Mouse (Mus musculus) granulocyte monocyte progenitor cell, adult 5-6 weeks (primary cell): ENCODE results near the gene Olfr1131. TPM values are rescaled to one million over a fixed set of nuclear protein-coding genes. Genes with fewer than 3 reads are reported as not detected.
"Not testable (repeated sequence)": the region's sequence is repeated elsewhere in the genome, so short reads cannot be mapped to it uniquely, and the experiment has no call there.

Experiments used
- ATAC-seq: replicated peaks from 2 replicates; pipeline ENCODE4 v1.8.0; 2016; ENCODE audit warnings: mild to moderate bottlenecking, moderate TSS enrichment, inconsistent platforms; ENCODE audit not compliant: poor library complexity, severe bottlenecking
- total RNA-seq, 2 experiments: library from RNA; stranded (forward) in 1 of 2; stranded (reverse) in 1 of 2; fragments of 200-712, 200-1000 nt in 1 of 2; fragments of >200 nt in 1 of 2; fragmentation: Nextera tagmentation in 1 of 2; gene quantifications; 2 replicates each; pipeline ENCODE4 v1.2.3; 2014 to 2017

The Olfr1131 gene
- total RNA-seq (2014; fragmentation: Nextera tagmentation) (not detected in 2 replicates), total RNA-seq (2017) (not detected in 2 replicates)

GRCm38 (mm10) chr2:87626804-87627203 is at the start of gene Olfr1131:
Olfr1131 (plus strand) TSS chr2:87627104.
- no peak for ATAC-seq

- ATAC-seq: not testable (repeated sequence)
Observed at GRCm38 (mm10) chr2:87605912-87606311, 21.0 kb upstream of the Olfr1131 start, which contains the start of gene Olfr1130. Olfr1130 (plus strand) TSS chr2:87606212.

GRCm38 (mm10) chr2:87637435-87637834 is 10.5 kb downstream of the Olfr1131 start, which contains the start of gene Olfr1132:
Olfr1132 (minus strand) TSS chr2:87637535.
- ATAC-seq: no peak

GRCm38 (mm10) chr2:87642441-87642840 is 15.5 kb downstream of the Olfr1131 start:
- ATAC-seq: no peak

- no peak for ATAC-seq
Observed at GRCm38 (mm10) chr2:87647274-87647673, 20.4 kb downstream of the Olfr1131 start, which contains the start of gene Olfr1133. Olfr1133 (minus strand) TSS chr2:87647374.

GRCm38 (mm10) chr2:87658360-87658759 is 31.5 kb downstream of the Olfr1131 start, which contains the start of gene Olfr1134:
Olfr1134 (minus strand) TSS chr2:87658460.
- ATAC-seq: no peak

- no peak for ATAC-seq
Observed at GRCm38 (mm10) chr2:87673564-87673963, 46.7 kb downstream of the Olfr1131 start, which contains the start of gene Olfr1135. Olfr1135 (minus strand) TSS chr2:87673664.

Other genes with a start within 250 kb of the Olfr1131 start
- not detected in 2 replicates for gene Olfr1122, start 241.3 kb upstream of the Olfr1131 start, total RNA-seq (2014; fragmentation: Nextera tagmentation)
- gene Olfr1122, start 241.3 kb upstream of the Olfr1131 start, total RNA-seq (2017): not detected in 2 replicates
- not detected in 2 replicates for gene Olfr1123, start 210.5 kb upstream of the Olfr1131 start, total RNA-seq (2014; fragmentation: Nextera tagmentation)
- not detected in 2 replicates for gene Olfr1123, start 210.5 kb upstream of the Olfr1131 start, total RNA-seq (2017)
- not detected in 2 replicates for gene Olfr1124, start 196.8 kb upstream of the Olfr1131 start, total RNA-seq (2014; fragmentation: Nextera tagmentation)
- not detected in 2 replicates for gene Olfr1124, start 196.8 kb upstream of the Olfr1131 start, total RNA-seq (2017)
- gene Olfr1126, start 173.1 kb upstream of the Olfr1131 start, total RNA-seq (2014; fragmentation: Nextera tagmentation): not detected in 2 replicates
- not detected in 2 replicates for gene Olfr1126, start 173.1 kb upstream of the Olfr1131 start, total RNA-seq (2017)
- gene Pramel7, start 130.0 kb upstream of the Olfr1131 start, total RNA-seq (2014; fragmentation: Nextera tagmentation): not detected in 2 replicates
- gene Pramel7, start 130.0 kb upstream of the Olfr1131 start, total RNA-seq (2017): not detected in 2 replicates
- not detected in 2 replicates for gene Pramel6, start 120.5 kb upstream of the Olfr1131 start, total RNA-seq (2014; fragmentation: Nextera tagmentation)
- gene Pramel6, start 120.5 kb upstream of the Olfr1131 start, total RNA-seq (2017): not detected in 2 replicates
- gene Olfr153, start 95.3 kb upstream of the Olfr1131 start, total RNA-seq (2014; fragmentation: Nextera tagmentation): not detected in 2 replicates
- not detected in 2 replicates for gene Olfr153, start 95.3 kb upstream of the Olfr1131 start, total RNA-seq (2017)
- not detected in 2 replicates for gene Olfr1128, start 81.6 kb upstream of the Olfr1131 start, total RNA-seq (2014; fragmentation: Nextera tagmentation)
- not detected in 2 replicates for gene Olfr1128, start 81.6 kb upstream of the Olfr1131 start, total RNA-seq (2017)
- not detected in 2 replicates for gene Olfr1129, start 53.2 kb upstream of the Olfr1131 start, total RNA-seq (2014; fragmentation: Nextera tagmentation)
- gene Olfr1129, start 53.2 kb upstream of the Olfr1131 start, total RNA-seq (2017): not detected in 2 replicates
- not detected in 2 replicates for gene Olfr1130, start 20.9 kb upstream of the Olfr1131 start, total RNA-seq (2014; fragmentation: Nextera tagmentation)
- not detected in 2 replicates for gene Olfr1130, start 20.9 kb upstream of the Olfr1131 start, total RNA-seq (2017)
- not detected in 2 replicates for gene Olfr1132, start 10.4 kb downstream of the Olfr1131 start, total RNA-seq (2014; fragmentation: Nextera tagmentation)
- gene Olfr1132, start 10.4 kb downstream of the Olfr1131 start, total RNA-seq (2017): not detected in 2 replicates
- gene Olfr1133, start 20.3 kb downstream of the Olfr1131 start, total RNA-seq (2014; fragmentation: Nextera tagmentation): not detected in 2 replicates
- gene Olfr1133, start 20.3 kb downstream of the Olfr1131 start, total RNA-seq (2017): not detected in 2 replicates
- gene Olfr1134, start 31.4 kb downstream of the Olfr1131 start, total RNA-seq (2014; fragmentation: Nextera tagmentation): not detected in 2 replicates
- not detected in 2 replicates for gene Olfr1134, start 31.4 kb downstream of the Olfr1131 start, total RNA-seq (2017)
- gene Olfr1135, start 46.6 kb downstream of the Olfr1131 start, total RNA-seq (2014; fragmentation: Nextera tagmentation): not detected in 2 replicates
- not detected in 2 replicates for gene Olfr1135, start 46.6 kb downstream of the Olfr1131 start, total RNA-seq (2017)
- gene Olfr1136, start 66.8 kb downstream of the Olfr1131 start, total RNA-seq (2014; fragmentation: Nextera tagmentation): not detected in 2 replicates
- not detected in 2 replicates for gene Olfr1136, start 66.8 kb downstream of the Olfr1131 start, total RNA-seq (2017)
- not detected in 2 replicates for gene Olfr1137, start 86.1 kb downstream of the Olfr1131 start, total RNA-seq (2014; fragmentation: Nextera tagmentation)
- not detected in 2 replicates for gene Olfr1137, start 86.1 kb downstream of the Olfr1131 start, total RNA-seq (2017)
- gene Olfr1138, start 112.9 kb downstream of the Olfr1131 start, total RNA-seq (2014; fragmentation: Nextera tagmentation): not detected in 2 replicates
- not detected in 2 replicates for gene Olfr1138, start 112.9 kb downstream of the Olfr1131 start, total RNA-seq (2017)
- not detected in 2 replicates for gene Olfr1140, start 116.6 kb downstream of the Olfr1131 start, total RNA-seq (2014; fragmentation: Nextera tagmentation)
- not detected in 2 replicates for gene Olfr1140, start 116.6 kb downstream of the Olfr1131 start, total RNA-seq (2017)
- gene Olfr1141, start 126.9 kb downstream of the Olfr1131 start, total RNA-seq (2014; fragmentation: Nextera tagmentation): not detected in 2 replicates
- gene Olfr1141, start 126.9 kb downstream of the Olfr1131 start, total RNA-seq (2017): not detected in 2 replicates
- gene Olfr152, start 152.4 kb downstream of the Olfr1131 start, total RNA-seq (2014; fragmentation: Nextera tagmentation): not detected in 2 replicates
- not detected in 2 replicates for gene Olfr152, start 152.4 kb downstream of the Olfr1131 start, total RNA-seq (2017)
- gene Olfr1143, start 173.5 kb downstream of the Olfr1131 start, total RNA-seq (2014; fragmentation: Nextera tagmentation): not detected in 2 replicates
- gene Olfr1143, start 173.5 kb downstream of the Olfr1131 start, total RNA-seq (2017): not detected in 2 replicates
- gene Olfr1145, start 182.7 kb downstream of the Olfr1131 start, total RNA-seq (2014; fragmentation: Nextera tagmentation): not detected in 2 replicates
- gene Olfr1145, start 182.7 kb downstream of the Olfr1131 start, total RNA-seq (2017): not detected in 2 replicates
- not detected in 2 replicates for gene Olfr1148, start 203.4 kb downstream of the Olfr1131 start, total RNA-seq (2014; fragmentation: Nextera tagmentation)
- not detected in 2 replicates for gene Olfr1148, start 203.4 kb downstream of the Olfr1131 start, total RNA-seq (2017)
- gene Olfr1150-ps1, start 216.9 kb downstream of the Olfr1131 start, total RNA-seq (2014; fragmentation: Nextera tagmentation): not detected in 2 replicates
- gene Olfr1150-ps1, start 216.9 kb downstream of the Olfr1131 start, total RNA-seq (2017): not detected in 2 replicates
- gene Olfr1151, start 228.8 kb downstream of the Olfr1131 start, total RNA-seq (2014; fragmentation: Nextera tagmentation): not detected in 2 replicates
- not detected in 2 replicates for gene Olfr1151, start 228.8 kb downstream of the Olfr1131 start, total RNA-seq (2017)
- not detected in 2 replicates for gene Olfr1152, start 239.4 kb downstream of the Olfr1131 start, total RNA-seq (2014; fragmentation: Nextera tagmentation)
- gene Olfr1152, start 239.4 kb downstream of the Olfr1131 start, total RNA-seq (2017): not detected in 2 replicates